Mouse (Mus musculus): ENCODE measurements around the gene Nkx2-5. TPM values are rescaled to one million over a fixed set of nuclear protein-coding genes. Genes with fewer than 3 reads are reported as not detected.

The Nkx2-5 gene
- polyA plus RNA-seq (2014; fragmentation: Illumina TruSeq; extraction: RNeasy Lipid Tissue Mini Kit (QIAGEN cat#74804); ENCODE audit: low read depth, low replicate concordance) = not detected

DNA sequence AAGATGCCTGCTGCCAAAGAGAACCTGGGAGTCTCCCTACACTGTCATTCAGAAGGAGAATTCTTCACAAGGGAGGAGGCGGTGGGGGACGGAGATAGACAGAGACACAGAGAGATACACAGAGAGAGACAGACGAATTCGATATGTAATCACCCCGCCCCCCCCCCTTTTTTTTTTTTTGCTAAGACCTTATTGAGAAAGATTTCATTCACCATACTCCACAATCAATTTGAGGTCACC is at the start of gene Nkx2-5:
TSS of gene Nkx2-5 (minus strand) at position 101 of the 240 bp plus-strand sequence.

Other genes starting within 250 kb of the Nkx2-5 start
- gene Atp6v0e, start 181.8 kb downstream of the Nkx2-5 start, polyA plus RNA-seq (2014; fragmentation: Illumina TruSeq; extraction: RNeasy Lipid Tissue Mini Kit (QIAGEN cat#74804); ENCODE audit: low read depth, low replicate concordance) = 91.7 TPM
- 79.0 TPM for gene Crebrf, start 129.4 kb downstream of the Nkx2-5 start, polyA plus RNA-seq (2014; fragmentation: Illumina TruSeq; extraction: RNeasy Lipid Tissue Mini Kit (QIAGEN cat#74804); ENCODE audit: low read depth, low replicate concordance)
- 10.3 TPM for gene Bnip1, start 63.9 kb downstream of the Nkx2-5 start, polyA plus RNA-seq (2014; fragmentation: Illumina TruSeq; extraction: RNeasy Lipid Tissue Mini Kit (QIAGEN cat#74804); ENCODE audit: low read depth, low replicate concordance)
- gene Kifc5b, start 72.1 kb upstream of the Nkx2-5 start, polyA plus RNA-seq (2014; fragmentation: Illumina TruSeq; extraction: RNeasy Lipid Tissue Mini Kit (QIAGEN cat#74804); ENCODE audit: low read depth, low replicate concordance) = not detected
- 3.4 TPM for gene Phf1, start 88.0 kb upstream of the Nkx2-5 start, polyA plus RNA-seq (2014; fragmentation: Illumina TruSeq; extraction: RNeasy Lipid Tissue Mini Kit (QIAGEN cat#74804); ENCODE audit: low read depth, low replicate concordance)
- 17.7 TPM for gene Cuta, start 94.6 kb upstream of the Nkx2-5 start, polyA plus RNA-seq (2014; fragmentation: Illumina TruSeq; extraction: RNeasy Lipid Tissue Mini Kit (QIAGEN cat#74804); ENCODE audit: low read depth, low replicate concordance)
- 0.93 TPM for gene Syngap1, start 96.2 kb upstream of the Nkx2-5 start, polyA plus RNA-seq (2014; fragmentation: Illumina TruSeq; extraction: RNeasy Lipid Tissue Mini Kit (QIAGEN cat#74804); ENCODE audit: low read depth, low replicate concordance)
- gene Zbtb9, start 128.2 kb upstream of the Nkx2-5 start, polyA plus RNA-seq (2014; fragmentation: Illumina TruSeq; extraction: RNeasy Lipid Tissue Mini Kit (QIAGEN cat#74804); ENCODE audit: low read depth, low replicate concordance) = 10.1 TPM
- gene Bak1, start 184.0 kb upstream of the Nkx2-5 start, polyA plus RNA-seq (2014; fragmentation: Illumina TruSeq; extraction: RNeasy Lipid Tissue Mini Kit (QIAGEN cat#74804); ENCODE audit: low read depth, low replicate concordance) = 1.7 TPM
- gene Itpr3, start 212.3 kb upstream of the Nkx2-5 start, polyA plus RNA-seq (2014; fragmentation: Illumina TruSeq; extraction: RNeasy Lipid Tissue Mini Kit (QIAGEN cat#74804); ENCODE audit: low read depth, low replicate concordance) = 0.29 TPM

All from adrenal gland, adult 10 weeks (tissue).